In genomic region chr17:72844949-72845490, GRCm38 (mm10) we compare ENCODE assay signal across 14 mouse cellular contexts.
"Had no signal": no experiment of that assay in that cellular context is flagged by ENCODE, and none has a peak within 500 bp of the region (broad histone marks: within the 10 kb centered on the region; RNA-seq: fewer than 3 reads in every experiment).

No protein-coding gene starts in this region.

- H3K27ac ChIP-seq: layer of hippocampus, adult 2 months; limb, embryonic 12.5 days; liver, embryonic 13.5 days; midbrain, embryonic 10.5 days; neural tube, embryonic 12.5 days had no signal

- H3K9me3 ChIP-seq: limb, embryonic 12.5 days; liver, embryonic 13.5 days; midbrain, embryonic 10.5 days; neural tube, embryonic 12.5 days had no signal

- H3K4me1 ChIP-seq: limb, embryonic 12.5 days; midbrain, embryonic 10.5 days; neural tube, embryonic 12.5 days had no signal

- H3K4me3 ChIP-seq: layer of hippocampus, adult 2 months; limb, embryonic 12.5 days; liver, embryonic 13.5 days; midbrain, embryonic 10.5 days; neural tube, embryonic 12.5 days had no signal

- H3K4me2 ChIP-seq: limb, embryonic 12.5 days; liver, embryonic 13.5 days; neural tube, embryonic 12.5 days had no signal

- H3K27me3 ChIP-seq: limb, embryonic 12.5 days; liver, embryonic 13.5 days; neural tube, embryonic 12.5 days had no signal

- H3K9ac ChIP-seq: limb, embryonic 12.5 days; liver, embryonic 13.5 days; neural tube, embryonic 12.5 days had no signal

- DNase-seq: kidney, postnatal 4 days; liver, embryonic 13.5 days; lung, adult 2 months; lung, postnatal 36 days; midbrain, embryonic 14.5 days; thymus, adult 18-20 months; thymus, postnatal 14 days had no signal

- ATAC-seq: inflammation-experienced regulatory T-cells, adult 6 months; intestine, postnatal 0 days; lung, postnatal 0 days had no signal
